Comparison of ENCODE assay signal across 11 mouse cellular contexts in the genomic region with DNA sequence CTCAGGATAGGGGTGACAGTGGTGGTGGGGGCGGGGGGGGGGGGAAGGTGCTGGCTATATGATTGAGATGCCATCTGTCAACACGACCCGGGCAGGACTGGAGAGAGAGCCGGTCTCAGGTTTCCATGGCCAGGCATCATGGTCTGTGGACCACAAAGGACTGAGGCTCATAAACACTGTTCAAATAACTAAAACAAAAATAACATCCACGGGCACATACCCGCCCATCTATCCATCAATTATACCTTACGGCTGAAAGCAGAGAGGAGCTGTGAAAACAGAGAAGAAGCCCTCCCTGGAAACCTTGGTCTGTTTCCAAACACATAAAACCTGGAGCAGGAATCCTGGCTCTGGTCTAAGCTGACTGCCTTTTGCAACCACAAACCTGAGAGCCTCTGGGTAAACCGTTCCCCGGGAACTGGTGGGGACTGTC.
DNase-seq lines count a peak whose midpoint lies in the region; ATAC-seq lines count a peak whose summit lies in the region.
"Had no signal": no experiment of that assay in that cellular context is flagged by ENCODE, and none has a peak within 500 bp of the region (broad histone marks: within the 10 kb centered on the region; RNA-seq: fewer than 3 reads in every experiment).

No protein-coding gene starts in this region.

- H3K27ac ChIP-seq in neural tube, embryonic 14.5 days (ENCODE audit: low read depth, low read length) = no peak overlapping the region
- H3K27ac ChIP-seq: heart, embryonic 15.5 days; midbrain, embryonic 13.5 days had no signal

- peak; percentile 23; the same call in 1 of the 2 replicates for ATAC-seq in cerebellum, adult (ENCODE audit: insufficient number of reproducible peaks, low FRiP score, low TSS enrichment)
- peak; percentile 74 for ATAC-seq in neural tube, embryonic 14.5 days (ENCODE audit: low read depth)
- ATAC-seq: midbrain, embryonic 13.5 days had no signal

- intact Hi-C loops in heart, postnatal 14 days (cut with DNase I) = no loop called here

- no peak overlapping the region for H3K4me3 ChIP-seq in neural tube, embryonic 14.5 days (ENCODE audit: low read depth, low read length)
- H3K4me3 ChIP-seq: heart, embryonic 15.5 days; midbrain, embryonic 13.5 days had no signal

- H3K36me3 ChIP-seq in neural tube, embryonic 14.5 days (ENCODE audit: control insufficient read depth, insufficient read depth, low read length) = no peaks in the 10 kb centered on the region
- H3K36me3 ChIP-seq: heart, embryonic 15.5 days; midbrain, embryonic 13.5 days had no signal

- DNase-seq in cerebellum, adult 11 months = no peak
- DNase-seq in ovary, postnatal 14 days (ENCODE audit: low spot score) = peak; percentile 7
- no peak for DNase-seq in ovary, postnatal 36 days (ENCODE audit: low spot score)
- peak; percentile 69 for DNase-seq in forelimb bud, embryonic 11.5 days (ENCODE audit: low read depth, low spot score)
- DNase-seq in heart, adult 9 months (ENCODE audit: low spot score in 2 of 2) = no peak
- no peak for DNase-seq in heart, postnatal 14 days
- DNase-seq: lung, adult 18-20 months had no signal

- no peak overlapping the region for H3K4me2 ChIP-seq in neural tube, embryonic 14.5 days (ENCODE audit: low read depth, low read length)
- H3K4me2 ChIP-seq: heart, embryonic 15.5 days; midbrain, embryonic 13.5 days had no signal

- 38% methylated on average over 9 of the region's 9 CpGs for WGBS in neural tube, embryonic 14.5 days

- no peaks in the 10 kb centered on the region for H3K9me3 ChIP-seq in neural tube, embryonic 14.5 days (ENCODE audit: control insufficient read depth, low read length)
- H3K9me3 ChIP-seq: heart, embryonic 15.5 days; midbrain, embryonic 13.5 days had no signal

- H3K4me1 ChIP-seq in neural tube, embryonic 14.5 days (ENCODE audit: control insufficient read depth, insufficient read depth, low read length) = no peaks in the 10 kb centered on the region
- H3K4me1 ChIP-seq: midbrain, embryonic 13.5 days had no signal

- no peak overlapping the region for H3K9ac ChIP-seq in neural tube, embryonic 14.5 days (replicated peaks; ENCODE audit: low read depth, low read length)
- H3K9ac ChIP-seq: heart, embryonic 15.5 days; midbrain, embryonic 13.5 days had no signal

- no peaks in the 10 kb centered on the region for H3K27me3 ChIP-seq in neural tube, embryonic 14.5 days (ENCODE audit: control insufficient read depth, insufficient read depth, low read length)
- H3K27me3 ChIP-seq: heart, embryonic 15.5 days; midbrain, embryonic 13.5 days had no signal

Comparison
In these comparisons a context has a peak if more than half of its experiments do, and no peak if none do; other contexts are left out.
1. DNase-seq: peak in ovary, postnatal 14 days (single experiment) and forelimb bud, embryonic 11.5 days (single experiment); none in cerebellum, adult 11 months (single experiment), ovary, postnatal 36 days (single experiment), heart, adult 9 months (0 of 2) and heart, postnatal 14 days (0 of 2).